Mouse (Mus musculus) telencephalon, adult 2 months (tissue): ENCODE results near the gene Epn1.

Experiments used
- DNase-seq: peaks from one replicate; pipeline ENCODE4 v3.0.0-alpha.2; 2011; ENCODE audit warnings: low read depth, low spot score

The Epn1 gene

DNA sequence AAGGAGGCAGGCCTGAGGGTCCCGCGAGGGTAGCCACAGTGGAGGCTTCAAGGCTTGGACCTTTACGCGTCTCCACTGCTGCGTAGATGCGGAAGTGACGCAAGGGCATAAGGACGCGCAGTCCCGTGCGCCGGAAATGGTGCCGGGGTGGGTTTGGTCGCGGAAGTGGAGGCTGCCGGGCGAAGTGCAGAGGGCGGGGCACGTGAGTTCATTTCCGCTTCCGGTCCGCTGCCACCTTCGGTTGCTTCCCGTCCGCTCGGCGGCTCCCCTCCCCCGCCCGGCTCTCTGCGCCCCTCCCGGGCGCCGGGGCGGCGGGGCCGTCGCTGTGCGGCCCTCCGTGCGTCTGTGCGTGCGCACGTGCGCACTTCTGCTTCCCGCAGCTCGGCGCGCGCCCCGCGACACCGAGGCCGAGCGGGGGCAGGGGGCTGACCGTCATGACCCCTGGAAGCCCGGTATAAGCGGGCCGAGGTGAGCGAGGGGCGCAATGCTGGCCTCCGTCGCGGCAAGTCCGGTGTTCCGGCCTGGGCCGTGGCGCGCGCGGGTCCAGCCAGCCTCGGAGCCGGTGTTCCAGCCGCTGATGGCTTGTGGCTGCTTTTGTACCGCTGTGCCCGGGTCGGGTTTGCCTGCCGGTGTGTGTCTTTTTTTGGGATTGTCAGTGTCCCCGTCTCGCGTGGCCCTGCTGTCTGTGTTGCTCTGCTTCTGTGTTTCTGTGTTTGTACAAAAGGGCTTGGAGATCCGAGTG is at the start of gene Epn1:
Epn1 (plus strand) TSS at position 226 of the 742 bp plus-strand sequence.
- peak; percentile 95 for DNase-seq

- DNase-seq, result no peak
Measured at GRCm38 (mm10) chr7:5030554-5031275, 49.3 kb upstream of the Epn1 start.

- DNase-seq, result no peak
Measured at GRCm38 (mm10) chr7:5031496-5031895, 48.5 kb upstream of the Epn1 start.

DNA sequence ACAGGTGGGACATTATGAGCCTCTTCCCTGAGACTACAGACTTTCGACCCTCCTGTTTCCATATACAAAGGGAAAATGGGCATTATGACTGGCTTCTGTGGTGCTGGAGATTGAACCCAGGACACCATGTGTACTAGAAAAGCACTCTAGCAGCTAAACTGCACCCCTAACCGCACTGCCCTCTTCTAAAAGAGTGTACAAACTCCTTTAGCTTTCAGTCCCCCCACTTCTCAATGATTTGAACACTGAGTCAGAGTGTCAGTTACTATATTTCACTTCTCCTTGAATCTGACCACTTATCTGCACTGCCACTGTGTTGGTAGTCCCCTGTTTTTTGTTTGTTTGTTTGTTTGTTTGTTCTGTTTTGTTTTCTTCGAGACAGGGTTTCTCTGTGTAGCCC is 46.2 kb upstream of the Epn1 start, which contains the start of gene 4632433K11Rik:
4632433K11Rik (plus strand) TSS at position 301 of the 400 bp plus-strand sequence.
- no peak for DNase-seq

GRCm38 (mm10) chr7:5035628-5036027 is 44.4 kb upstream of the Epn1 start:
- DNase-seq, result no peak

DNA sequence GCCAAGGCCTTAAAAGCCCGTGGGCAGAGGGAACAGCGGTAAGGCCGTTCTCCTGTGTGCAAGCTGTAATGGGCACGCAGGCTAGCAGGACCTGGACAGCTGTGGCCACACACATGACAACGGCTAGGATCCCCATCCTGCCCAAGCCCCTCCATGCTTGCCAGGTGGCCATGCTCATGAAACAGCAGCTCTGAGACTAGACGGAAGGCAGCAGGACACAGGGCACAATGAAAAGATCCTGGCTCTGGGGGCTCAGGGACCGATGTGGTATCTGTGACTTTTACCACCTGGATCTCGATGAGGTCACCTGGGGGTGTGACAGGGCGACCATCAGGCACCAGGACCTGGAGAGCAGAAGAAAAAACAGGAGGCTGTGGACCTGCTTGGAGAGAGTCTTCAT is 43.9 kb upstream of the Epn1 start:
- no peak for DNase-seq

DNA sequence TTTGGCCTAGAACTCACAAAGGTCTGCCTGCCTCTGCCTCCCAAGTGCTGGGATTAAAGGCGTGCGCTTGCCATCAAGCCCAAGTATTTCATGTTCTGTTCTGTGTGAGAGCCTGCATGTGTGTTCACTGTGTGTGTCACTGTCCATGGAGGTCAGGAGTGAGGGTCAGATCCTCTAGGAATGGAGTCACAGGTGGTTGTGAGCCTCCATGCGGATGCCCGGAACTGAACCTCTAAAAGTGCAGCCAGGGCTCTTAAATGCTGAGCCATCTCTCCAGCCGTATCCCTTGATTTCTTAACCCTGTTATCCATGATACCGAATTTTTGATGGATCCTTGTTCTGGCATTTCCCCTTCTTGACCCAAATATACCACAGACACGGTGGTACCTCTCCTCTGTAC is 43.0 kb upstream of the Epn1 start:
- no peak for DNase-seq

DNA sequence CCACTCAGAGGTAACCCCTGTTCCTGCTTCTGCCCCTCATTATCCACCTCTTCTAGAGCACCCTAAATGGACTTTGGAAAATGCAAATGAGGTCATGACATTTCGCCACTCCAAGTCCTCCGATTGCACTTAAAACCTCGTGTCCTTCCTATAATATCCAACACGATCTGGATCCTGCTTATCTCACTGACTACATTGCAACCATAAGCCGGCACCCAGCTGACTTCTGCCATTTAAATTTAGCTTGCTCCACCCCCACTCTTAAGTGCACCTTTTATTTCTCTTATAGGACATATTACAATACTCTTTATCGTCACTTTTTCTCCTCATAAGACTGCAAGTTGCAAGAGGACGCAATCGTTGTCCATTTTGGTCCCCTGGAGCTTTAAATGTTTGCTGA is 42.6 kb upstream of the Epn1 start:
- DNase-seq, result no peak

DNA sequence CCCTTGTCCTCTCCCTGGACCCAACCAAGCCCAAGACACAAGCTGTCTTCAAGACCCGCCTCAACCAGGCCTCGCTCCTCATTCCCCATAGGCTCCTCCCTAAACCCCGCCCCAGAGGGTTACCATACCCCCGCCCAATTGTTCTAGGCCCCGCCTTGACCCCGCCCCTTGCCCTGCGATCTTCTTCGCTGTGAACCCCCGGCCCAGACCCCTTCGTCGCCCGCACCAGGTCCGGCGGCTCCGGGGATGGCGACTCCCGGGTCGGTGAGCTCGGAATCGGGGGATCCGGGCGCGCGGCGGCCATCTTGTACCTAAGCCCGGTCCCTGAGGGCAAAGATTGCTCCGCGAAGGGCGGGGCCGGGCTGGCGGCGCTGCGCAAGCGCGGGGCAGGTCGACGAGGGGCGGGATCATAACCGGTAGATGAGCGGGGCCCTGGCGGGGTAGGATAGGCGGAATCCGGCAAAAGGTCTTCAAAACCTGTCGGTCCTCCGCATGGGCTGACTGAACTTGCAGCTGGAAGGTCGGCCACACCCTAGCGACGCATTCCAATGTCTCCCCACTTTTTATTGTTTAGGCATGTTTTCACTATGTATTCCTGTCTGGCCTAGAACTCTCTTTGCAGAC is 41.8 kb upstream of the Epn1 start, which contains the start of gene Zfp784:
Zfp784 (minus strand) TSS at position 338 of the 624 bp plus-strand sequence.
- DNase-seq, result peak; percentile 84

GRCm38 (mm10) chr7:5038940-5039339 is 41.1 kb upstream of the Epn1 start:
- DNase-seq, result no peak

GRCm38 (mm10) chr7:5044981-5045380 is 35.1 kb upstream of the Epn1 start:
- no peak for DNase-seq

DNA sequence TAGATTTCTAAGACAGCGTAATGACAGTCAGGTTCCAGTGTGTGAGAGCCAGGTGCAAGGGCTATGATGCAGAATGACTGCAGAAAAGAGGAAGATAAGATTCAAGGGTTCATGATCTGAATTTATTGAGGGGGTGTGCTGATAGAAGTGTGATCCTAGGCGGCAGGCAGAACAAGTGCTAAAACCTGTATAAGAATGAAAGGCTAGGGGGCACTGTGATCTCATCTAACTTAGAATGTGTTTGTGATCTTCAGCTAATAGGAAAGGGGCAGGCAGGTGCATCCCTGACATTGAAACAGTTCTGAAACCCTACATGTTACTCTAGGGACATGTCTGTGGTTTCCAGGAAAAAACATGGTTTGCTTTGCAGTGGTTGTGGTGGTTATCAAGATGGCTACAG is 33.9 kb upstream of the Epn1 start:
- DNase-seq, result no peak

- DNase-seq, result no peak
Measured at GRCm38 (mm10) chr7:5047313-5047712, 32.7 kb upstream of the Epn1 start.

DNA sequence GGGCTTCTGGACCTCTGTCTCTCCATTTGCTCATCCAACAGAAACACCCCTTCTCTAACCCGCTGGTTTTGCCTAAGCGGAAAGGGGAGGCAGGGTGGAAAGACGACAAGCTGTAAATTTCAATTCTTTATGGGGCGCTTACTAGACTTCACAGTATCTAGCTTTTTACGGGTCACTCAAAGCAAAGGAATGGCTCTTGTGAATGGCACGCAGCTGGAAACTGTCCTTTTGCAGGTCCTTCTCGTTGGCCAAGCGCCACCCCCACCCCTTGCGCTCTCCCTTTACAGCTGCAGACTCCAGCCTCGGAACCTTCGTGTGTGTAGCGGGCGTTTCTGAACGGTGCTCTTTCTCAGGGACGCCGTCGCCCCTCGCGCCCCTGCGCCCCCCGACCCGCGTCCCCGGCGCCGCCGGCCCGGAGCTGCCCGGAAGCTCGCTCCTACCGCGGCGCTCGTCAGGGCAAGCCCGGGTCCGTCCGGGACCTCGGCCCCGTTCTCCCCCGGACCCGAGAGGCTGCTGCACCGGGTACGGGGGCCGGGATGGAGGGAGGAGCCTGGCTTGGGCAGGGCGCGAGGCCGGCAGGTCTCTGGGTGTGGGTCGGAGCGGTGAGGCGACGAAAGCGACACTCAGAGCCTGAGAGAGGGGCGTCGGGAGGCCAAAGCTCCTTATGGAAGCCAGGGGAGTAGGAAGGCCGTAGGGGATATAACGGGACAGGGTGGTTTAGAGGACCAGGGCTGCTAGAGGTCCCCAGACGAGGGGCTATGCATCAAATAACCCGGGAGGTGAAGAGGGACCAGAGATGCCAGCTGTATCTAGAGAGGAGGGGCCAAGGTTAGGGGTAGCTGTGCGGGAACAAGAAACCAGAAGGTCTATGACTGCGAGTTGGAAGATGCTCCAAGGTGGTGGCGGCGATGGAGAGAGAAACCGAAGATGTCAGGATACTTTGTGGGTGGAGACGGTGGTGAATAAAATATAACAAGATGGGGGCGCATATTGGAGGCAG is 28.5 kb upstream of the Epn1 start, which contains the start of gene Zfp580:
Zfp580 (plus strand) TSS at position 346 of the 1,000 bp plus-strand sequence.
- DNase-seq, result no peak

GRCm38 (mm10) chr7:5052438-5052837 is 27.6 kb upstream of the Epn1 start:
- DNase-seq, result no peak

DNA sequence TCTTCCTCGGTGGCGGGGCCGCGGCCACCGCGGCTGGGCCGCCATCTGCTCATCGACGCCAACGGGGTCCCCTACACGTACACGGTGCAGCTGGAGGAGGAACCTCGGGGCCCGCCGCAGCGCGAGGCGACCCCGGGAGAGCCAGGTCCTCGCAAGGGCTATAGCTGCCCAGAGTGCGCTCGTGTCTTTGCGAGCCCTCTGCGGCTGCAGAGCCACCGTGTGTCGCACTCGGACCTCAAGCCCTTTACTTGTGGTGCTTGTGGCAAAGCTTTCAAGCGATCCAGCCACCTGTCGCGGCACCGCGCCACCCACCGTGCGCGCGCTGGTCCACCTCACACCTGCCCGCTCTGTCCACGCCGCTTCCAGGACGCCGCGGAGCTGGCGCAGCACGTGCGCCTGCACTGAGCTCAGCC is 27.1 kb upstream of the Epn1 start:
- DNase-seq, result no peak

- no peak for DNase-seq
Measured at GRCm38 (mm10) chr7:5053456-5054179, 26.4 kb upstream of the Epn1 start.

- no peak for DNase-seq
Measured at GRCm38 (mm10) chr7:5056651-5057263, 23.3 kb upstream of the Epn1 start.

GRCm38 (mm10) chr7:5057381-5057780 is 22.7 kb upstream of the Epn1 start:
- no peak for DNase-seq

GRCm38 (mm10) chr7:5057804-5058203 is 22.2 kb upstream of the Epn1 start:
- no peak for DNase-seq
